Mouse (Mus musculus): ENCODE measurements around the gene Efhc1.

Gene Efhc1

DNA sequence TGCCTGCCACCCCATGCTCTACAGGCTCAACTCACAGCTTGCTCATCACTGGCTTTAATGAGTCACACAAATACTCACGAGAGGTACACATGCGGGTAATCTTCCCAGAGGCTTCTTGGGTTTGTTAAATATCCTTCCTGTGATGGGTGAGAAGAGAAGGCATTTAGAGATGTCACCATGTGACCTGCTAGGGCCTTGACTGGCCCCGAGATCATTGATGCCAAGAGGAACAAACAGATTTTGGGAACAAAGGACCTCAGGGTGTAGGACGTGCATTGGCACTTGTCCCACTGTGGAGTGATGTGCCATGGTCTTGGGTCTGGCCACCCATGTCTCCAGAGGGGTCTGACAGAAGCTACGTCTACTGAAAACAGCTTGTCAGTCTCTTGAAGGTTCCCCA, 55.3 kb downstream of the Efhc1 start:
- DNase-seq (ENCODE audit: low read depth, low spot score) = no peak

DNA sequence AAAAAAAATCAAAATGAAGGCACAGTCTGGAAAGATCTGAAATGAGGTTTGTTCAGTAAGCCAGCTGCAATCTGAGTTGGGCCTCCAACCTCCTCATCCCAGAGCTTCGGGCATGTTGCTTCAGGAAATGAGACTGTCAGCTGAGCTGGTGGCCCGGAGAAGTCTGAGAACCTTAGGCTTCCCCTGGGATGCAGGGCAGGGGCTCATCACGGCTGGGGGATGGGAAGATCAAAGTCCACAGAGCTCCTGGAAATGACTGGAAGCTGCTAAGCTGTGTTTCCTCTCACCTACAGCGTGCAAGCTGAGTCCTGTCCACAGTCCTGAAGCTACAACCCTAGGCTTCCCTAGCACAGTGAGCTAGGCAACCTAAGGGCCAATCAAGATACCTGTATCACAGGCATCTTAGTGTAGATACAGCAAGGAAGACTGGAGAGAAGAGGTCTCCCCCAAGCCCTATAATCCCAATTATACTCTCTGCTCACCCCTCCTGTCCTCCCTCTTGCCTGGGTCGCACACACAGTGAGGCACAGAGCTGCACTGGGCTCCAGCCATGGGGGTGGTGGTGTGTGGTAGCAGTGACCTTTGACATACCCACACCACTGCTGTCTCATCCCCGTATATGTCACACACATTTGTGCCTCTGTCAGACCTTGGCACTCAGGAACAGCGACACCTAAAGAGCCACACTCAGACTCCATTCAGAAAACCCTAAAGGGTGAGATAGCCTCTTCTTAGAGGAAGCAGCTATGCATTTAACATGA, 56.7 kb downstream of the Efhc1 start:
- DNase-seq (ENCODE audit: low read depth, low spot score) = no peak

- DNase-seq (ENCODE audit: low read depth, low spot score) = no peak
Measured at GRCm38 (mm10) chr1:21008891-21009290, 57.5 kb downstream of the Efhc1 start.

GRCm38 (mm10) chr1:21010282-21010800, 58.9 kb downstream of the Efhc1 start:
- no peak for DNase-seq (ENCODE audit: low read depth, low spot score)

DNA sequence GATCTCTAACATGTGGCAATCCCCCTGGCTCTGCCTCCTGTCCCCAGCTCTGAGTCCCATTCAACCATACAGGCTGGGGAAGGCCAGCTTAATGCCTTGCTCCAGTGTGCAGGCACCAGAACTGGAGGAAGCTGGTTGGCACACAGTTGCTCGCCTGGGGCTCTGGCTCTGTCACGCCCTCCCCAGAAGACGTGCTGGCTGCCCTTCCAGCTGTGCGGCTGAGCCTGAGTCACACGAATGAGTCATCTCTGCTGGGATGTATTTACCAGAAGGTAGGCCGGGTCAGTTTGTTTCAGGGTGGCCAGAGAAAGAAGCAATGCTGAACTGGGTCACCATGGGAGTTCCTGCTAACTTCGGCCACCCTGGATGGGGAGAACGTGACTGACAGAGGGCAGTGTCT, 63.0 kb downstream of the Efhc1 start:
- no peak for DNase-seq (ENCODE audit: low read depth, low spot score)

DNA sequence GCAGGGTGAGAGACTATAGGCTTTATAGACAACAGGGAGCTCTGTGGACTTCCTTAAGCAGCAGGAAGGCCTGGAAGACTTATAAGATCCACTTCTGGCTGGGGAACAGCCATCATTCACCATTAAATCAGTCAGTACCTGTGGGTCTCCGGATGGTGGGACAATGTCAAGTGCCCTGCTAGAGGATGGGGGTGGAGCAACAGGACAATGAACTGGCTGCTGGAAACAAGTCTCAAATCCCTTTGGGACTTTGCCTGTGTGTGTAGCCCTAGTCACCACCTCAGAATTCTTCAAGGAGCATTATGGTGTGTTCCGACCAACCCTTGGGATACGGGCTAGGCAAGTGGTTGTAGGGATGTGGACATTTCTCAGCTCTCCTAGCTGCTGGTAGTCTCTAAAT, 71.7 kb downstream of the Efhc1 start:
- DNase-seq (ENCODE audit: low read depth, low spot score) = no peak

GRCm38 (mm10) chr1:21025203-21025602, 73.8 kb downstream of the Efhc1 start:
- DNase-seq (ENCODE audit: low read depth, low spot score) = no peak

GRCm38 (mm10) chr1:21026534-21026933, 75.1 kb downstream of the Efhc1 start:
- DNase-seq (ENCODE audit: low read depth, low spot score) = no peak

DNA sequence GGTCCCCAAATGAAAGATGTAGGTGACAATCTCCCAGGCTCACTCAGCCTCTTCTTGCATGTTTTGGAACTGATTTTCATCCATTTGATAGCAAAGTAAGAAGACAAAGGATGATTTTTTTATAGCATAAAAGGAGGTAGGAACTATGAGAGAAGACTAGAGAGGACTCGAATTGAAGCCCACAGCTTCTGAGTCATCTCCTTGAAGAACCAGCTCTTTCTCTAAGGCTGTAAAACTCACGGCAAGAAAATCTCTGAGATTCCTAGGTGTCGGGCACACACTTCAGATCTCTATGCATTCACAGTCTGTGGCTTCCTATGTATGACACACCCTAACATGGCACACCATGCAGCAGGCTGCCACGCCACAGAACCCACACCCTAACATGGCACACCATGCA, 77.6 kb downstream of the Efhc1 start:
- DNase-seq (ENCODE audit: low read depth, low spot score) = no peak

DNA sequence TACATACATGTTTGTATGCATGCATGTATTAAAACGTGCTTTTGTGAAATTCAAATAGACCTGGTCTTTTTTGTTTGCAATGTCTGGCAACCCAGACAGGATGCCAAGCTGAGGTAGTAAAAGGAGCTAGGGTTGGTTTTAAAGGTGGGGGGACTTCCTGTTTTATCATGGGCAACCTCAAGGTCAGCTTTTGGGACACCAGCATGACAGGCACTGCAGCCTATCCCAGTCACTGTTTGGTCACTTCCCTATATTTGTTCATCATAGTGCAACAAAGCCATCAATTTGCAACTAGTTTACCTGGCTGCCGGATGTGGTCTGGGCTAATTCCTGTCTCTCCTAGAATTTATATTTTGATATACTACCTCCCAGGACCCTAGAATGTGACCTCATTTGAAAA, 80.2 kb downstream of the Efhc1 start:
- DNase-seq (ENCODE audit: low read depth, low spot score) = no peak

GRCm38 (mm10) chr1:21033065-21033791, 81.8 kb downstream of the Efhc1 start:
- no peak for DNase-seq (ENCODE audit: low read depth, low spot score)

GRCm38 (mm10) chr1:21033792-21034119, 82.3 kb downstream of the Efhc1 start:
- no peak for DNase-seq (ENCODE audit: low read depth, low spot score)

GRCm38 (mm10) chr1:21035878-21036277, 84.5 kb downstream of the Efhc1 start:
- no peak for DNase-seq (ENCODE audit: low read depth, low spot score)

DNA sequence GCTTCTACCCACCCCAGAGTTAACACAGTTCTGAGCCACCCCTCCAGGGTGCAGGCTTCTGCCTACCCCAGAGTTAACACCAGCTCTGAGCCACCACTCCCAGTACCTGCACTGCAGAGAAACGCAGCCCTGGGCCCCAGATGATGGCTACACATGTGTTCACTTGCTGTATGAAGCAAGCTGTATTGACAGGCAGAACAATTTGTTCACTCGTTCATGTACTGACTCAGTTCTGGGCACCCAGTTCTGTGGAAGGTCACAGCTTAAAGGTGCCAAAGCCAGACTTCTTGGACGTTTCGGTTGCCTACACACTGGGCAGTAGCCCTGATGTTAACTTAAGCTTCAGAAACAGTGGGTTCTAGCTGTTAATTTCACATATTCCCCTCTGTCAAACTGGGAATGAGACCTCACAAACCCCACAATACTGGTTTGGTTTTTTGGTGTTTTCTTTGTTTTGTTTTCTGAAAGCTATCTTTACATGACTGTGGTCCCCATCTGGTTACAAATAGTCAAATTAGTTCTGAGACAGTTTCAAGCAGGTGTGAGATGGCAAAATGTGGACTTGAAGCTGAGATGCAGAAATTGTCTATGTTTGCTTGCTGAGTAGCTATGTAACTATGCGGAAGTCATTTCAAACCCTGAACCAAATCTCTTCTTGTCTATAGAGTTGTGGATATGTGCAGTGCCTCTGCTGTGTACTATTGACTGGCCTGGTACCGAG, 86.6 kb downstream of the Efhc1 start:
- no peak for DNase-seq (ENCODE audit: low read depth, low spot score)

GRCm38 (mm10) chr1:21039564-21039963, 88.1 kb downstream of the Efhc1 start:
- no peak for DNase-seq (ENCODE audit: low read depth, low spot score)

DNA sequence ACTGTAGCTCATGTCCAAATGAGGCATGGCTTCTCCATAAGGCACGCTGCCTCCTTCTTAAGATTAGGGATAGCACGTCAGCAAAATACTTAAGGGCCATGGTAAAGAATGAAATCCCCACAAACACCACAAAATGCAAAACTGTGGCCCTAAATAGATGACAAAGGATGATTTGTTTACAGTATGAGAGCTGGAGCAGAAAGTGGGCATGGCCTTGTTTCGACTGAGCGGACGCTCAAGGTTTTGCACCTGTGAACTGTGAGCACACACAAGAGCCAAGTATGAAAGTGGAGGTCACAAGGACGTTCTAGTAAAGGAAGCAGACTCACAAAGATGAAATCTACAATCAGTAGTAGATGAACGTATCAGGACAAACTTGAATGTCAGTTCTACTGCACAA, 88.7 kb downstream of the Efhc1 start:
- no peak for DNase-seq (ENCODE audit: low read depth, low spot score)

Data from embryo, embryonic 11.5 days (tissue).